Mouse (Mus musculus): Measurements from ENCODE around the gene Npas3.
"Not testable (repeated sequence)": the region's sequence is repeated elsewhere in the genome, so short reads cannot be mapped to it uniquely, and the experiment has no call there.

The Npas3 gene

GRCm38 (mm10) chr12:53248101-53248727, at the start of gene Npas3:
Gene Npas3, plus strand, starts transcription at chr12:53248677.
- CTCF ChIA-PET, result no interaction called here

DNA sequence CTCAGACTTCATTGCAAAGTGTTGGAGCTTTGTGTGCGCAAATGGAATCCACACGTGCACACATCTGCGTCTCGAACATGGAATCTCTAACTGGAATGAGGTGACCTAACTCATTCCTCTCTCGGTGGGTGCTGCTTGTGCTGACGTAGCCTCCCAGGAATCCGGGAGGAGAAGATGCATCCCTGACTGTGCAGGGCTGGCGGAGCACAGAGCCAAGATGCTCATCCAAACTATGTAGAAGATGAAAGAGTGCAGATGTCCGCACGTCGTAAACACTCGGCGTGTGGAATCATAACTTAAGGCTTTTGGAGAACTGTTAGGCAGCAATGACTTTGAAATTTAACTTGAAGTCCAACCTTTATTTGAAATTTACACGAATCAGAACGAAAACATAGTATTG, 31.3 kb upstream of the Npas3 start:
- CTCF ChIA-PET, result interaction anchor here (0.6 kb wide), 1 partner anchor 309 kb away, joined by 3 read pairs; no protein-coding TSS in a partner anchor

- CTCF ChIA-PET, result no interaction called here
These were observed 25.7 kb upstream of the Npas3 start for GRCm38 (mm10) chr12:53222742-53223141.

GRCm38 (mm10) chr12:53227356-53227755, 21.1 kb upstream of the Npas3 start:
- CTCF ChIA-PET, result no interaction called here

DNA sequence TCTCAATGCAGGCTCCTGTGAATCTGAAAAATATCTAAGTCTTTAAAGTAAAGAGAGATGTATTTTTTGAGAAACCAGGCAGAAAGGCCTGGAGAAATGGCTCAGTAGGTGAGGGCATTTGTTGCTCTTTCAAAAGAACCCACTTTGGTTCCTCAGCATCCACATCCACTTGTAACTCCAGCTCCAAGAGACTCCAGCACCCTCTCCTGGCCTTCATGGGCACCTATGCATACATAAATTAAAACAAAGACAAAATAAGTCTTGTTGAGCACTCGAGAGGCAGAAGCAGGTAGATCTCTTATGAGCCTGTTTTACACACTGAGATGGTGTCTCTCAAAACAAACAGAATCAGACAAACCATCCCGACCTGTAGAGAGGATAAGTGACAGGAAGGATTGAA, 19.1 kb upstream of the Npas3 start:
- CTCF ChIA-PET, result no interaction called here

DNA sequence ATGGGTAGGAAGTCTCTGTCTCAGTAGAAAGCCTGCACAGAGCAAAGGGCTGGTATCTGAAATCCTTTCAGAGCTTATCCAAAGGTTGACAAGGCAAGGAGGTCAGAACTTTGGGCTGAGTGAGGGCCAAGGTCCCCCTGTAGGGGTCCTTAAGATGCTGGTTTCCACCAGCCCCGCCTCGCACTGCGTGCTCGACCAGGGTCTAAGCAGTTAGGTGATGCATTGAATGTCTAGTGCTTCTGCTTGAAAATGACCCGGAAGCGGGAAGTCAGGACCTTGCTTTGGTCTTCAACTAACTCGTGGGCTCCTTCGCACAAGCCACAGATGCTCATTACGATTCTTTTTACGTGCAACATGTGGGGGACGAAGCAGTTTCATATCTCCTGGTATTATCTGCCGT, 2.3 kb upstream of the Npas3 start:
- CTCF ChIA-PET, result no interaction called here

DNA sequence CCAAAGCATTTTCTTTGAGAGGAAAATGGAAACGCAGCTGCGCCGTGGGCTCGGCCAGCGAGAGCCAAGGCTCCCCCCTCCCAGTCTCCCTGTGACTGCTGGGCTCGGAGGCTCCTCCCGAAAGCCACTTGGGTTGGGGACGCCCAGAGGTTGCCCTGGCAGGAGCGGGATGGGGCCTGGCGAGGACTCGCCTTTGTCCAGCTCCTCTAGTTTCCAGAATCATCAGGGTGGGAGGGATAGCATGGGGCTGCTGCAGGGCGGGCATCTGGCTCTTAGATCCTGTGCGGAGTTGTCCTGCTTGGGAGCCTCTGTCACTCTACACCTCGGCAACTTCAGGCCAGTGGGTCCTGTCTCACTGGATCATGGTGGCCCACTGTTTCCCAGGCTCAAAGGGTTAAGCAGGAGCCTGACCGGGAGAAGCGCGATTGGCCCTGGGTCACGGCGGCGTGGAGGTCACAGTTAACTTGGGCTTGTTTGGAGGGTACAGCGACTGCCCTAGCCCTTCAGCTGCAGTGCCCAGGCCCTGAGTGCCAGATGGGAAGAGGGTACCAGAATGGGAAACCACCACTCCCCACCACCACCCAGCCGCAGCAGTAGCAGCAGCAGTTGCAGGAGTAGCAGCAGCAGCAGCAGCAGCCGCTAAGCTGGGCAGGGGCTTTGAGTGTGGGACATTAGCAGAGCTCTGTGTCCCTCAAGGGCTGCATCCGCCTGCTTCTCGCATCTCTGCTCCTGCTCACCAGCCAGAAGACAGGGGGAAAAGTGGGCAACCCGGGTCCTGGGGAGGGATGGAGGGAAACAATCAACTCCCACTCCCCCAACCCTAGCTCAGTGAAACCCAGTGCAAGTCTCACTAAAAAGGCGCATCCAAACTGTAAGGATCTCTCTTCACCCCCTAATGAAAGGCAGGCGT, 1.6 kb upstream of the Npas3 start:
- CTCF ChIA-PET, result no interaction called here

- CTCF ChIA-PET, result no interaction called here
These were observed 914 bp upstream of the Npas3 start for GRCm38 (mm10) chr12:53247491-53248035.

- CTCF ChIA-PET, result no interaction called here
These were observed 319 bp downstream of the Npas3 start for GRCm38 (mm10) chr12:53248796-53249195.

- CTCF ChIA-PET, result no interaction called here
These were observed 3.3 kb downstream of the Npas3 start for GRCm38 (mm10) chr12:53251701-53252181.

DNA sequence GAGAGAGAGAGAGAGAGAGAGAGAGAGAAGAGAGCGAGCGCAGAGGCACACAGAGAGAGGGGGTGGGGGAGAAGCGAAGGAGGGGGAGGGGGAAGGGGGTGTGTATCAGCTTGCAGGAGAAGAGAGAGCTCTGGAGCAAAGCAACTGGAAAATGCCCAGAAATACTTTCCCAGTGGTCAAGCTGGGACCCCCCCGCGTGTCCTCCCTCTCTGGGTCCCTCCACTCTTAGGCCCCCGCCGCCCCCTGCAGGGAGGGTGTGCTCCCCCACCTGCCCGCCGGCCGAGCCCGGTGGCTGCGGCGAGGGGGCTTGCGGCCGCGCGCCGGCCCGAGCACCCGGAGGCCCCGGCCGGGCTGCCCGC, 3.7 kb downstream of the Npas3 start:
- CTCF ChIA-PET, result no interaction called here

DNA sequence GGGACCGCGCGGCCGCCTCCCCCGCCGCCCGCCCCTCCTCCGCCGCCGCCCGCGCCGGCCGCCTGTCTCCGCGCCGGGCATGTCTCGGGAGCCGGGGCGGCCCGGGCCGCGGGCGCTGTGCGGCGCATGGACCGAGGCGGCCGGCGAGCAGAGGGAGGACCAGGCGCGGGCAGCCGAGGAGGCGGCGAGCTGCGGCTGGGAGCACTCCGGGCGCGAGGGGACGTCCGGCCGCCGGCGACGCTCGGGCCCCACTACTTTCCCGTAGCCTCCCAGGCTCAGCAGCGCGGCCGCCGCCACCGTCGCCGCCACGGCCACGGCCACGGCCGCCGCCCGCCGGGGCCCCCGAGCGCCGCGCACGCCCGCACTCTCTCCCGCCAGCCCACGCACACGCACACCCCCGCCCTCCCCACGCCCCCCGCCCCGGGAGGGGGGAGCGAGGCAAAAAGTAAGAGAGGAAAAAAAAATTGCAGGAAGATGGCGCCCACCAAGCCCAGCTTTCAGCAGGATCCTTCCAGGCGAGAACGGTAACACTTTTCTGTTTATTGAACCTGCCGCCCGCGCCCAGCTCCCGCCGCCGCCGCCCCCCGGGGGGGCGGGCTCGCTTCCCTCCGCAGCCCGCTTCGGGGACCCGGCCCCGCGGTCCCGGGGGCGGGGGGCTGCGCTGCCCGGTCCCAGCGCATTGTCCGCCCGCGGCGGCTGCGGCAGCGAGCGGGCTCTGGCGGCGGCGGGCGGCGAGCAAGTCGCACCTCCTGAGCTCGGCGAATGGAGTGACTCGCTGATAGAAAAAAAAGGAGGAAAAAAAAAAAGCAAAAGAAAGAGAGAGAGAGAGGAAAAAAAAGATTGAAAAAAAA, 4.3 kb downstream of the Npas3 start:
- CTCF ChIA-PET, result no interaction called here

- CTCF ChIA-PET, result no interaction called here
These were observed 5.1 kb downstream of the Npas3 start for GRCm38 (mm10) chr12:53253461-53254159.

GRCm38 (mm10) chr12:53254160-53254480, 5.6 kb downstream of the Npas3 start:
- CTCF ChIA-PET, result no interaction called here

GRCm38 (mm10) chr12:53274502-53274901, 26.0 kb downstream of the Npas3 start:
- CTCF ChIA-PET, result not testable (repeated sequence)

- CTCF ChIA-PET, result no interaction called here
These were observed 28.9 kb downstream of the Npas3 start for GRCm38 (mm10) chr12:53277393-53277792.

DNA sequence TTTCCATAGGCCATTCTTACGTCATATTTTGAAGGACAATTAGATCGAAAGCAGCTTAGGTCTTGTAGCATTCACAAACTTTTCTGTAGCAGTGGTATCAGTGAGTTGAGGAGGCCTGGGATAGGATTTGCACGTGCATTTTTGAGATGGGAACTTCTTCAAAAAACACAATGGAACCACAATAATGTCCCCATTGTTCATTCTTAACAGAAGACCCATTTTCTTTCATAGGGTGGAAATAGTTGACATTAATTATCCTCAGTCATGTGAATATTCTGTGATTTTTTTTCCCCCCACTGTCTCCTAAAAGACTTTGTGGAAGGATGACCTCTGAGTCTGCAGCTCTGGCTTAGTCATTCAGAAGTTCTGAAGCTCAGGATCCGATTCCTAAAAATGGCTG, 41.9 kb downstream of the Npas3 start:
- CTCF ChIA-PET, result no interaction called here

GRCm38 (mm10) chr12:53290846-53291245, 42.4 kb downstream of the Npas3 start:
- CTCF ChIA-PET, result no interaction called here

- CTCF ChIA-PET, result no interaction called here
These were observed 43.5 kb downstream of the Npas3 start for GRCm38 (mm10) chr12:53292010-53292409.

DNA sequence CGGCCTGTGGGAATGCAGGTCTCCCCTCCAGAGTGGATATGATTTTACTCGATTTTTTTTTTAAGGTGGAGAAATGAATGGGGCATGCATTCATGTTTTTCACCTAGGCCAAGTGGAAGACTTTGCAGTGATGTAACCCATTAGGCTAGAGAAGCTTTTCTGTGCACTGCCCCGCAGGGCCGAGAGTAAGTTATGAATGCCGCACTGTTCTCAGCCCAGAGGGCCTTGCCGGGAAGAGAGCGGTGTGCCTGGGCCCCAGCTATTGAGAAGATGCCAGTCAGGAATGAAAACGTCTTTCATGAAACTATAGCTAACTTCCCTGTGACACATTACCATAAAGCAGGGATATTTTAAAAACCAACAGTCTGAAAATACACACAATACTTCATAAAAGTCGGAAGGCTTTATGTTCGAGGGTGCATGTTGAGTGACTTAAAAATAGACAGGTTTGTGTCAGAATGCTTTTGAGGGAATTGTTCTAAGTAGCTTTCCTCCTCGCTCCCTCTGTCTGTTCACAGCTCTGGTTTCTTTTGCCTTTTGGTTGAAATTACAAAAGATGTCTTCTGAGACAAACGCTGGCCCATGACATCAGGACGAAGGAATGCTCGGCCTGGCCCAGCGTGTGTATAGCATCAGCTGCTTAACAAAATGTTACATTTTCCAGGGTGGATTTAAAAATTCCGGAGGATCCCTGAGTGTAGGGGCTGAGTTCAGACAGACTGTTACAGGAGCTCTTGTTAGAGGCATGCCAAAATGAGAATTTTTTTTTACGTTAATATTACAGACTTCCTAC, 44.2 kb downstream of the Npas3 start:
- CTCF ChIA-PET, result no interaction called here

DNA sequence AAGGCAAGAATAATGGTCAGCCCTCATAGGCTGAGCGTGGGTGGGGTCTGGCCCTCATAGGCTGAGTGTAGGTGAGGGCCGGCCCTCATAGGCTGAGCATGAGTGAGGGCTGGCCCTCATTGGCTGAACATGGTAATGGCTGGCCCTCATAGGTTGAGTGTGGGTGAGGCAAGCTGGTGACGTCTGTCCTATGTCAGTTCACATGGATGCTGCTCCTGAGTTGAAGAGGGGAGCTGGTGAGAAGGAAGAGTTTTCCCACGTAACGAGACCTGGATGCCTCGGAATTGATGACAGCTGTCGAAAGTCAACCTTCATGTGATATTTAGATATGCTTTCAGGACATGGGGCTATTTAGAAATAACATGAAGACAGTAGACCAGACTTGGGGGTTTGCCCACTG, 45.5 kb downstream of the Npas3 start:
- CTCF ChIA-PET, result no interaction called here

Data from spleen, embryonic (tissue).